Mouse (Mus musculus): Measurements from ENCODE around the gene Csrp3.

DNA sequence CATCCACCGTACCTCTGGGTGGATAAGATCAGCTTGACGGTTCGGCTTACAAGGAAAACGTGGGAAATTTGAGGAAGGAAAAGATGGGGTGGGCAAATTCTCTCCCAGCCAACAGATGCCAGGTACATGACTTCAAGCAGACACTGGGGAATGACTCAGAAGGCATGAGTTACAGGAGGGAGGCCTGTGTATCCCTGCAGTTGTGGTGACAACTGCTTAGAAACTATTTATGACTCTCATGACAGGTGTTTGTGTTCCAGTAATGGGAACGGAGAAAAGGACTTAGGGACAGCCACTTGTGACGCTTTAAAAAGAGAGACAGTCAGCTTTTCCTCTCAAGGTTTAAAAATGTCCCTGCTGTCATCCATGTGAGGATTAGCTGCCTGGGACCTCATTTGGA lies 22.3 kb upstream of the Csrp3 start:
- TF ChIP-seq CTCF (IDR thresholded peaks at IDR 0.05; ENCODE audit: borderline replicate concordance, control insufficient read depth, extremely low read depth, insufficient read depth, low read length, poor library complexity): no peak
- TF ChIP-seq POLR2A (IDR thresholded peaks at IDR 0.05; ENCODE audit: control insufficient read depth, extremely low read depth, insufficient read depth, low read length, poor library complexity): no peak
